Mouse (Mus musculus) fat pad, adult 2 months (tissue): ENCODE data around the gene Tifa.

ENCODE experiments used
- DNase-seq: peaks from one replicate; pipeline ENCODE4 v3.0.0-alpha.2; 2011; ENCODE audit warnings: low read depth, low spot score; ENCODE audit errors: extremely low read depth

The Tifa gene

DNA sequence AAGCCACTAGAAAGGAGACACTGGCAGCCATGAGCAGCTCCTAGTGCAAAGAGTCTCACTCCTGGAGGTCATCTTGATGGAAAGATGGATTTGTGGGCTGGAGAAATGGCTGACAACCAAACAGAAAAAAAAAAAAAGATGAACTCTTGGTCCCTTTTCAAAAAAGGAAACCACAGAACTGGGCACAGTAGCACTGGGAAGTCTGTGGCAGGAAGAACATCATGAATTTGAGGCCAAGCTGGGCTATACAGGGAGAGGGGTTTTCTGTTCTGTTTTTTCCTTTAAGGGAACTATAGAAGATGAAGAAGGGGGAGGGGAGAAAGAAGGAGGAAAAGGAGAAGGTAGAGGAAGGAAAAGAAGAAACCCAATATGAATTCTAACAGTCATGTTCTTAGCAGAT, 2.6 kb upstream of the Tifa start:
- no peak for DNase-seq

DNA sequence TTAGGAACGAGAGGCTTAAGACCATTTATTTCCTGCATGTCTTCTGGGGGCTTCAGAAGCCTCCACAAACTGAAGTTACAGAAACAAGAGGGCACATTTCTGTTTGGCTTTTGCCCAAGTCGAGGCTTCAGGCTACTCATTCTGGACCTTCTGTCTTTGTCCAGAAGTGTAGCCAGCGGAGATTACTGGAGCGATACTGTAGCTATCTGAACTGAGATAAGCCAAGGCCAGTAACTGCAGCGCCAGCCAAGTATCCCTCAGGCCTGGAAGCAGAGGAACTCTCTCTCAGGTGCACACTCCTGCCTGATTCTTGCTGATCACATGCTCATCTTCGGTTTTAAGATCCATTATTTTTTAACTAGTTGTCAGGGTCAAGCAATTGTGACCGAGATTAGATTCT, 1.6 kb upstream of the Tifa start:
- no peak for DNase-seq

DNA sequence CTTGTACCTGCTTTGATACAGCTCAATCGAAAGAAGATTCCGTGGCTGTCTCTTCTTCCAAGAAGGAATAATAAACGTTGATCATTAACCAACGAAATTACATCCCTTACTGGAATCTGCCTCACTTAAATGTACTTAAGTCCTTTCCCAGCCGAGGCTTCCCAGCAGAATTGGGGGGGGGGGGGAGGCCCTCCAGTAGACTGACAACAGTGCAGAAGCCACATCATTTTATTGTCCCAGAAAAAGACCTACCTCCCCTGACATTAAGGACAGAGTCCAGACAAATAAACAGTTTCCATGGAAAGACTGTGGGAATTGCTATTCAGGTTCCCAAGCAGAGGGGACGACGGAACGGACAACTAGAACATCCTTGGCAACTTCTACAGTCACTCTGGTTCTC, 686 bp upstream of the Tifa start:
- no peak for DNase-seq

DNA sequence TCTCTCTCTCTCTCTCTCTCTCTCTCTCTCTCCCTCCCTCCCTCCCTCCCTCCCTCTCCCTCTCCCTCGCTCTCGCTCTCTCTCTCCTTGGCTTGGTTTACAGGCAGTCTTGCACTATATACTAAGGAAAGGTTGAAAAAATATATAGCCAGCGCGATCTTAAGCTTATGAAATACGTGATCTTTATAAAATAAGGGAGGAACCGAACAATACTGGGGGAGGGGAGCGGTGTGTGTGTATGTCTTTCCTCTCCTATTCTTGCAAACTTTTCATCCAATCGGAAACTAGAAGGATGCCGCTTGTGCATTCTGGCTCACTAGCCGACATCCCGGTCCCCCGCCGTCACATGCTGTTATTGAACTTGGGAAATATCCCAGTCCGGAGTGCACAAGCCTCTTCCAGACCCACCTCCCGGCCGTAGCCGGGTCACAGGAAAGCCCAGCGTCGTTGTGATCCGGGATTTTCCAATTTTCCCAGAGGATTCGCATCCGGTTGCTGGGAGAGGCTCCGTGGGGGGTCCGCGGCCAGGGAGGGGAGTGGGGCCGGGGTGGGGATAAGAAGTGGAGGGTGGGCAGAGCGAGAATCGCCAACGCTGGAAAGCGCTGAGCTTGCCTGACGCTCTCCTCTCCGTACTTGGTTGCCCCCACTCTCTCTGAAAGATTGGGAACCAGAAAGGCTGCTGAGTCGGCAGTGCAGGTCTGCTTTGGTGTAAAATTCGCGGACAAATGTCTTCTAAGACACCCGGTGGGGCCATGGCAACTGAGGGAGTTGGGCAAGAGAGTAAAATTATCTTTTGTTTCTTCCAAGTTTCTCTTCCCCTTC, 840 bp downstream of the Tifa start:
- no peak for DNase-seq

DNA sequence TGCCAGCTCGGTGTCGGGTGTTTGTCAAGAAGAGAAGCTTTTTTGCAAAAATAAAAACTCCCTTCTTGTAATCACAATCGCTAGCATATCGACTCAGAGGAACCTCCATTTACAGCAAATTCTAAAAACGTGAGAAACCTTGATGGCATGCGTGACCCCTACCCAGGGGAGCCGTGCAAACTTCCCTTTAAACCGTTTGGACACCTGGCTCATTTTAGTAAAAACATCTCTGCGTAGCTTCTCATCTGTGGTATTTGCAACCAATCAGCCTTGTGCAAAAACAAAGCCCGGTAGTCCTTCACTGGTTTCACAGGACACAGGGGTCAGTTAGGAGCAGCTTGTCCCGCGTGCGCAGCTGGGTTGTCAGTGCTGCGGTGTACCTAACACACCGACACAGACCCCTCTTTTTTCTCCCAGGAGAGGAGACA, 1.5 kb downstream of the Tifa start:
- DNase-seq: no peak

DNA sequence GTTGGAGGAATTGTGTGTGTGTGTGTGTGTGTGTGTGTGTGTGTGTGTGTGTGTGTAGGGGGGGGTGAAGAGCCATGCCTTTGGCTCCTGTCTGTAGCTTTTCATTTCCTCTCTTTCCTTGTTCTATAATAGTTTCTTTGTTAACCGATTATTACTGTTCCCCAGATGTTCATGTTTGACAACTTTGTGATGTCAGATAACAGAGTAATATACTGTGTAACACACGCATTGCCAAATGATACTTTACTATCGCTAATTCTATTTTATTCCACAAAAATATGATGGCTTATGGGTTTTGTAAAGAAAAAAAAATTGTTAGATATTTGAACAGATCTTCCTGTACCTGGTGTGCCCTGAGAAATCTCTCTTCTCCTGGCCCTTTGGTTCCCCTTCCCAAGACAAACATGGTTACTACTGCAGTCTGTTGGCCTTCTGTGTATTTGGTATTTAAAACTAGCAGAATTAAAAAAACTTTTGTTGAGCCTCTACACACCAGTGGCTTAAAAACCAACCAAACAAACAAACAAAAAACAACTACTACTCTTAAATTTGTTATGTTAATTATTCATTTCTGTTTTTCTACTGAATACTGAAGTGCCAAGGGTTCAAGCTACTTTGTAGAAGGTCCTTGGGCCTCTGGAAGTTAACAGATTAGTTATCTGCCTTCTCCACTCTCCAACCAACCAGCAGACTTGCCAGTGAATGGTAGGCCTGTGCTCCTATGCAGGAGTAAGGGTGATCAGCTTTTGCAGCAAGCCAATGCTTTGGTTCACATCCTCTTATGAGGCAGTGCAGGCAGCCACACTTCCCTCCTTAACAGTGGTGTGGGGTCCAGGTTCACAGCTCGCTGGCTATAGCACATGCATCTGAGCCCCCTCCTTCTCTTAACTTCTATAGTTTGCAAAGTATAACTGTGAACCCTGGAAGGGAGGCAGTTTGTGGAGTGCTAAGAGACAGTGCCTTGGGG, 2.3 kb downstream of the Tifa start:
- no peak for DNase-seq

DNA sequence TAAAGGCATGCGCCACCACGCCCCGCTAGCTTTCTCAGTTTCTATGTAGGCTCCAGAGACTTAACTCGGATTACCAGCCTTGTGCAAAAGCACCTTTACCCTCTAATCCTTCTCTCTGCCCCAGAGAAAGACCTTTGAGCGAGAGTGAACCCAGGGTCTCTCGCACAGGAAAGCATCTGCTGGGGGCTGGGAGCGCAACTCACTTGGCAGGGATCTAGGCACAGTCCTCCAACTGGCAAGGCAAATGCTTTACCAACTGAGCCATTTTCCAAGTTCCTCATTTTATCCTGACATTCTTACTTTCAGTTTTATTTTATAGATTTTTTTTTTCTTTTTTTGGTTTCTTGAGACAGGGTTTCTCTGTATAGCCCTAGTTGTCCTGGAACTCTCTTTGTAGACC, 3.4 kb downstream of the Tifa start:
- DNase-seq: no peak

DNA sequence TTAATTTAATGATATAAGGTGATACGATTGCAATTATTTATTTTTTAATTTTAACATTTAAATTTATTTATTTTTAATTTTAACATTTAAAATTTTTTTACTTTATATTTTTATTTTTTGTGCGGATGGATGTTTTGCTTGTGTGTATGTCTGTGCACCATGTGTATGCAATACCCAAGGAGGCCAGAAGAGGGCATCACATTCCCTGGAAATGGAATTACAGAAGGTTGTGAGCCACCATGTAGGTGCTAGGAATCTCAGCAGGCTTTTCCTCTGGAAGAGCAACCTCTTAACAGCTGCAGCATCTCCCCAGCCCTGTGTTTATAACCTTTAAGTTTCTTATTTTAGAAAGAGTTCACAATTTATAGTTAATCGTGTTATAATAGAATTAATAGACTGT, 6.2 kb downstream of the Tifa start:
- no peak for DNase-seq

DNA sequence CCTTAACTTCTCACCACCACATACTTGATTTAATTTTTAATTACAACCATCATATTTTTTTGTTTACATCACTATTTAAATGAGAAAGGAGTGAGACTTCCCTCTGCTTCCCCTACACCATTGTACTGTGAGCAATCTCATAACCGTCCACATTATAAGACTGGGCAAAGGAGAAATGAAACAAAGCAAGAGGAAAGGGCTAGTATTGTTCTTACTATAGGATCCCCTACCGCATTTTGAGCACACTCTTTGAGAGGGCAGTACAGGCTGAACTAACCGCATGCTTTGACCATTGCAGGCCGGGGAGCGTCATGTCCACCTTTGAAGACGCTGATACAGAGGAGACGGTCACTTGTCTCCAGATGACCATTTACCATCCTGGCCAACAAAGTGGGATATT, 6.7 kb downstream of the Tifa start:
- no peak for DNase-seq

DNA sequence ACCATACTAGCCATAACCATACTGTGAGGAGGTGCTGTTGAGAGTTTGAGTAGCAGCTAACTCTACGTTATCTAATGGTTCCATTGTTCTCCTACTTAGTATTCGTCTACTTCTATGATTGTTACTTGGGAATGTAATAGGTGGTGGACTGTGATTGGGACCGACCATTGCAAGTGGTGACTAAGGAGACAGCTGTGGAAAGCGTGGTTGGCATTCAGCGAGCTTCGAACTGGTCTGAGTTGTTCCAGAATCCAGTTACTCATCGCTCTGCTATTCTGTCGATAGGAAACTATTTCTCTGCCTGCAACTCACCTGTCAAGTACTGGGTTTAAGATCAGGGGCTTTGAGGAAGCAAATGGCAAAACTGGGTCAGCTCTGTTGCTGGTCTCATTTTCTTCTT, 11.6 kb downstream of the Tifa start:
- DNase-seq: no peak

DNA sequence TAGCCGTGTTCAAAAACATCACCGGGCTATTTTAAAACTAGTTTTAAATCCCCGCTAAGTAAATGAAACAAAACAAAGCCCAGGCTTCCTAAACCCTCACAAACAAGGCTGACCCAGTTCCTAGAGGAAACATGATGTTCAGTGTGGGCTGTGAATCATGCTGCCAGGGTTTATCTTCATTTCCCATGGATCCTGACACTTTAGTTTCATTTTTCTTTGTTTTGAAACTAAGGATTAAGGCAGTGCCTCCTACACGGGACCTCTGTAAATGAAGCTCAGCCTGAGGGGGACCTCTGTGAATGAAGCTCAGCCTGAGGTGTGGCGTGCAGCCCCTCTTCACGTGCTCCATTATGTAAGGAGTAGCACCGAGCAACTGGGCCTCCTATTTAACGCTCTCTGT, 13.2 kb downstream of the Tifa start:
- DNase-seq: no peak

DNA sequence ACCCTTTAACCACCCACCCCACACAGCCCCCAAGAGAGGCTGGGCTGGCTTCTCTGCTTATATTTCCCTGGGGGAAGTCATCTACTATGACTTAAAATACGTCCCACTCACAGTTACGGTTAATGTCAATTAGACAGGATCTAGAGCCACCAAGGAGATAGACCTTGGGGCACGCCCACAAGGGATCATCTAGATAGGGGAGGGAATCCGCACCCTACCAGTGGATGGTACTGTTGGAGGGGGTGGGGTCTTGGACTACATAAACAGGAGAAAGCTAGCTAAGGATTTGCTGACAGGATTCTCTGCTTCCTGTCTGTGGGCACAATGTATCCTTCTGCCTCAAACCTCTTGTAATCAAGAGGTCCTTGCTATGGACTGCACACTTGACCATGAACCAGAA, 14.8 kb downstream of the Tifa start:
- DNase-seq: no peak

DNA sequence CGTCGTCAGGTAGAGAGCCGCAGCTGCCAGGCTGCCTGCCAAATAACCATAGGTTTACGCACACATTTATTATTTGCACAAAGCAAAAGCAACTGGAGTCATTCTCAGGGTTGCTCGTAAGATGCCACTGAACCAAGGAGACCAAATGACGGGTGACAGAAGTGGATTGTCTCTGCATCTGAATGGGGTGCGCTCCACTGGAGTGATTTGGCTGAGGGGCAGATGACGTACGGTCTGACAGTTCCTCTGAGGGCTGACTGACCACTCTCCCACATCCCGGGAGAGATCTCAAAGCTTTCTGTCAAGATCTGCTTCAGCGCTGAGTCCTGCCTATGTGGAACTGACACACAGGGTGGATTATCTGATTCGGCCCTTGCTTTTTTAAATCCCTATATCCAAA, 15.5 kb downstream of the Tifa start:
- no peak for DNase-seq

DNA sequence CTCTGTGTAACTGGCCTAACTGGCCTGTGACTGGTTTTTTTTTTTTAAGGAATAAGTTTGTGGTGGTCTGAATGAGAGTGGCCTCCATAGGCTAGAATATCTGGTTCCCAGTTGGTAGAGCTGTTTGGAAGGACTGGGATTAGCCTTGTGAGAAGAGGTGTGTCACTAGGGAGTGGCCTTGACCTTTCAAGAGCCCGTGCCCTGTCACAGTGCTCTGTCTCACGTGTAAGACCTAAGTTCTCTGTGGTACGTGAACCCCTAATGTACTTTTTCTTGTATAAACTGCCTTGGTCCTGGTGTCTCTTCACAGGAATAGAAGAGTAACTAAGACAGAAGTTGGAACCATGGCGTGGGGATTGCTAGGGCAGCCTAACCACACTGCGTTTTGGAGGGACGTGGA, 16.4 kb downstream of the Tifa start:
- no peak for DNase-seq

DNA sequence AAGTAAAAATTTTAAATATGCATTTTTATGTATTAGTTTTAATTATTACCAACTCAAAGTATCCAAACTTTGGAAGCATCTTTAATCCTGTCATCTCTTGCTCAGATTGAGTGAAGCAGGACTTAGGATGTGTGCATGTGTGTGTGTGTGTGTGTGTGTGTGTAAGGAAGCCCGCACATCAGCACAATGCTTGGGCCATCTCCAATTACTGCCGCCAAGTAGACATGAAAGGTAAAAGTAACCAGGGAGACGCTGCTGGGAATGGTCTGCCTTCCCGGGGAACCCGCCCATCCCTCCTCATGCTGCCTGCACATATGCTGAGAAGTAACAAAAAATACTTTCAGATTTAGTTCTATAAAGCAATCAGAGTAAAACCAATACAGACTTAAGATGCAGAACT, 18.2 kb downstream of the Tifa start:
- DNase-seq: no peak

DNA sequence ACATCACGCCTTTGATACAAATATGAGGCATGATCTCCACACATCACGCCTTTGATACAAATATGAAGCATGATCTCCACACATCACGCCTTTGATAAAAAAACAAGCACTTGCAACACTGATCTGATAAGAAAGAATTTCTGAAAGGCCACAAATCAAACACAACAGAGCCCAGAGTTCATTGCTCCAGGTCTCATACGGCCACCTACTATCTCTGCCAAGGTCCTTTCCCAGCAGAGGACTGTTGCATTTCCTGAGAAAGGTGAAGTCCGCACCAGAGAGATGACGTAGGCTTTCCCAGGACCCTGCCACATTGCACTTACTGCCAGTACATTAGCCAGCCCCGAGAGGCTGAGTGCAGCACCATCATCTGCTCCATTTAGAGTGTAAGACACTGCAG, 19.5 kb downstream of the Tifa start:
- no peak for DNase-seq

DNA sequence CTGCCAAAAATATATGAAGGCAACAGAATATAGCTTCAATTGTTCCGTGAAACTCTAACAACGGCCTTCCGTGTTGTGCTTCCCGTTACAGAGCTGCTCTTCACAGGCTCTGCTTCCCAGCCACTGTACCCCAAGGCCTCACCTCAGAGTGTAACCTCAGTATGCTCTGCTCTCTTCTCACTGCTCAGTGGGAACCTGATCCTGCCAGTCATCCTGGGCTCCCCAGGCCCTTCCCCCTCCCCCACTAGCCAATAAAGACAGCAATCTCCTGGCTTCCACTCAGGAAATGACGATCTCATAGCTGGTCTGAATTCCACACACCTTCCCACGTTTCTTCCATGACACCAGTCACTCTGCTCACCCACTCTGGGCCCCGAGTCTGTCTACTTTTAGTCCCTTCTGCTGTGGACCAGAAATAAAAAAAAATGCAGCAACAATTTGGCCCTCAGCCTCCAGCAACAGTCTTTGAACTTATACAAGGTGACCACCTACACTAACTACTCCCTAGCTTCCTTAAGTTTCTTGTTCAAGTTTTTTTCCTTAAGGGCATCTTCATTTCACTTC, 27.6 kb downstream of the Tifa start:
- DNase-seq: no peak

DNA sequence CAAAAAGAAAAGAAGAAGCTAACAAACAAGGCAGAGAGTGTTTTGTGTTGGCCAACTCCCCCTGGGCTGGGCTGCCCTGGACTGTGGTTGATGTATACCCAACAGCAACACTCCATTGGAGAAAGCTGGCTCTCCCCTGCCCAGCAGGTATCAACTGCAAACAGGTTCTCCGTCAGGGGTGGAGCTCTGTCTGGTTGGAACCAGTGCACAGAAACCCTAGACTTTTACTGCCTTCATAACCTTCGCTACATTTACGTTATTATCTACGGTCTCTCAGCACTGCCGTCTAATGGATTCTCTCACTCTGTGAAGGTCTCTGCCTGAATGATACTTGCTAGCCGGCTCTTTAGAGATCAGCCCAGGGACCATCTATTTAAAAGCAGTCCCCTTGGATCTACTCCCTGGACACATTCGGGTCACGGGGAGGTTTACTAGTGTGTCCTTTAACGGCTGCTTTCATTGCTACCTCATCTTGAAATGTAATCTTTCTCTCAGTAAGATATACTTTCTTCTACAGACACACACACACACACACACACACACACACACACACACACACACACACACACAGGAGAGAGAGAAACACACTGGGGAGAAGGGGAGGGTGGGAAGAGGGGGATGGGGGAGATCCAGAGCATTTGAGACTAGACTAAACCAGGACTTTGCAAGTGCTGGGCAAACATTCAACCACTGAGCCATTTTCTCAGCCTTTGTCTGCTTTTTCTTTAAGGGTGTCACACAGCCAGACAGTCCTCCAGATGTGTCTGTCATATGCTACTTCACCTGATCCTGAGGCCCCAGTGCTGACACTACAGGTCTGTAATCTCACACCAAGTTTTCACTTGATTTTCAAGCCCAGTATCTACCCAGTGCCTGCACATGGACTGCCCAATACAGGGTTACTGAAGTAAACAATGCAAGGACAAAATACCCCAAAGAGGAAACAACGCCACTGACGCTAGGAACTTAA, 29.4 kb downstream of the Tifa start:
- DNase-seq: no peak

DNA sequence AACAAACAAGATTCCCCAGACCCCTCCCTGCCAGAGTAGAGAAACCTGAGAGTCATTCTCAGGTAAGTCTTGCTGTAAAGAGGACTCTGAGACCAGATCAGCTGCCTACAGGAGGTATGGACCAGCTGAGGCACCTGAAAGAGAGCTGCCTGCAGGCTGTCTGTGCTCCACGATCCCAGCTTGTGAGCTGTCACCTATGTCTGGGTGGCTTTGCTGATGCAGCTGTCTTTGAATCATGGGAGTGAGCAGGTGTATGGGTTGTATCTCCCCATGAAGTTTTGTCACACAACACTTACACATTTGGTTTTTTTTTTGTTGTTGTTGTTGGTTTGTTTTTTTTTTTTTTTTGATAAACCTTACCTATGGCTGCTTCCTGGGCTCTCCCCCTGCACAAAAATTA, 30.8 kb downstream of the Tifa start:
- DNase-seq: no peak

DNA sequence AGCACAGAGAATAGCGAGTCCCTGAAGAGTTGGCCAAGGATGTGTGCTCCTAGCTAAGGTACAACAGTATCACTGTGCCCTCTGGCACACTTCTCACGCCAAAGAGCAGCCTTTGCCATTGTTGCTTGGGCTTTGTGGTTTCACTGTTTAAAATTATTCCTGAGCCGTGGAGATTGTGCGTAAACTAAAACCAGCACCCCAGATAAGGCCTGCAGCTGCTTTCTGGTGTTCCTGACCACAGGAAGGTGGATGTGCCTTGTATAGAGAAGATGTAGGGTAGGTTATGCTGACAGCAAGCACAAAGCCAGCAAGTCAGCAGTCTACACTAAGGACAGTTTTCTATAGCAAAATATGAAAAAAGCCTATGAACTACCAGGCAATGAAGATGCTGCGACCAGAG, 31.6 kb downstream of the Tifa start:
- no peak for DNase-seq
